In the genomic region with DNA sequence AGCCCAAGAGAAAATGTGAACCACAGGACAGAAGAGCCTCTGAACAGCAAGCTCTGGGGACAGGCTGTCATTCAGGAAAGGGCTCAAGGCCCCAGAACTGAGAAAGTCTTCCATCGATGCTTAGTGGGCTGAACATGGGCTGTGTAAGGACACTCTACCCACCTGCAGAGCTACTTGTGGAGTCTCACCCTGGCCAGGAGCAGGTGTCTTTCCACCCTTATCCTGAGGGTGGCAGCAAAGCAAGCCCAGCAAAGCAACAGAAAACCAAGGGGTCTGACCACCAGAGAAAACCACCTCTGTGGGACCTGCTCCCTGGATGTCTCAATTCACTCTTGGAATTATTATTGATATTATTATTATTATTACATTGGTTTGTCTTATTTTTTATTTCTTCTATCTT, we compare ENCODE assay signal across 8 mouse cellular contexts. TPM values are rescaled to one million over a fixed set of nuclear protein-coding genes. Genes with fewer than 3 reads are reported as not detected.
DNase-seq lines count a peak whose midpoint lies in the region; ATAC-seq lines count a peak whose summit lies in the region.

No protein-coding gene starts in this region.

- ATAC-seq in forebrain, embryonic 13.5 days: 0 out of 2 replicates have a peak, but pooled peaks have one; percentile 14
- ATAC-seq in forebrain, embryonic 16.5 days: no peak
- ATAC-seq in megakaryocyte-erythroid progenitor cell, adult 5-6 weeks (replicated peaks; ENCODE audit: low FRiP score, low TSS enrichment, poor library complexity, severe bottlenecking): peak; percentile 62; the same call in 1 of the 2 replicates

- peaks cover 38% of the 10 kb centered on the region for H3K27me3 ChIP-seq in forebrain, embryonic 13.5 days
- peaks cover 5% of the 10 kb centered on the region; the same call in 1 of the 2 replicates for H3K27me3 ChIP-seq in forebrain, embryonic 16.5 days (replicated peaks; ENCODE audit: control insufficient read depth, insufficient read depth, low read length)
- H3K27me3 ChIP-seq in heart, embryonic 10.5 days (ENCODE audit: insufficient read depth, poor library complexity, severe bottlenecking): peaks cover 10% of the 10 kb centered on the region; the same call in 1 of the 2 replicates

- H3K27ac ChIP-seq in forebrain, embryonic 13.5 days: no peak overlapping the region
- H3K27ac ChIP-seq in forebrain, embryonic 16.5 days (ENCODE audit: low read length): no peak overlapping the region
- peak overlapping the region; percentile 10; the same call in 1 of the 2 replicates for H3K27ac ChIP-seq in heart, embryonic 10.5 days

- H3K9me3 ChIP-seq in forebrain, embryonic 13.5 days (replicated peaks): no peaks in the 10 kb centered on the region
- no peaks in the 10 kb centered on the region for H3K9me3 ChIP-seq in forebrain, embryonic 16.5 days (ENCODE audit: control insufficient read depth, low read length)
- H3K9me3 ChIP-seq in heart, embryonic 10.5 days: no peaks in the 10 kb centered on the region

- no peaks in the 10 kb centered on the region for H3K36me3 ChIP-seq in forebrain, embryonic 13.5 days (ENCODE audit: poor library complexity, severe bottlenecking)
- no peaks in the 10 kb centered on the region for H3K36me3 ChIP-seq in forebrain, embryonic 16.5 days (ENCODE audit: control insufficient read depth, insufficient read depth)
- peaks cover 39% of the 10 kb centered on the region for H3K36me3 ChIP-seq in heart, embryonic 10.5 days

- DNase-seq in ES-CJ7 (ENCODE audit: low read depth, low spot score): peak; percentile 71
- peak; percentile 43 to 70 for DNase-seq in cerebellum, postnatal 4 days (ENCODE audit: low spot score in 2 of 2)
- DNase-seq in heart, embryonic 10.5 days (ENCODE audit: low spot score): no peak
- peak; percentile 77 for DNase-seq in kidney, postnatal 4 days
- DNase-seq in spleen, postnatal 14 days (ENCODE audit: low spot score in 2 of 2): peak; percentile 17 to 45

- no peak overlapping the region for H3K4me2 ChIP-seq in forebrain, embryonic 13.5 days
- H3K4me2 ChIP-seq in forebrain, embryonic 16.5 days (ENCODE audit: low read length): no peak overlapping the region

- 35% methylated on average over 1 of the region's 1 CpGs for WGBS in forebrain, embryonic 13.5 days
- WGBS in forebrain, embryonic 16.5 days: 27% methylated on average over 1 of the region's 1 CpGs
- WGBS in heart, embryonic 10.5 days: 51% methylated on average over 1 of the region's 1 CpGs

- no peak overlapping the region for H3K4me3 ChIP-seq in forebrain, embryonic 13.5 days
- H3K4me3 ChIP-seq in forebrain, embryonic 16.5 days (replicated peaks; ENCODE audit: low read length): no peak overlapping the region
- H3K4me3 ChIP-seq in heart, embryonic 10.5 days: no peak overlapping the region

- peaks cover 19% of the 10 kb centered on the region for H3K4me1 ChIP-seq in forebrain, embryonic 13.5 days
- peaks cover 11% of the 10 kb centered on the region; the same call in 1 of the 2 replicates for H3K4me1 ChIP-seq in forebrain, embryonic 16.5 days (replicated peaks; ENCODE audit: control insufficient read depth, insufficient read depth, low read length)
- peaks cover 24% of the 10 kb centered on the region for H3K4me1 ChIP-seq in heart, embryonic 10.5 days

- H3K9ac ChIP-seq in forebrain, embryonic 13.5 days: no peak overlapping the region
- H3K9ac ChIP-seq in forebrain, embryonic 16.5 days (replicated peaks; ENCODE audit: low read depth, low read length): no peak overlapping the region

RNA-seq across cellular contexts. Expression of a gene that starts 25.6 kb away (rescaled TPM):
- polyA plus RNA-seq in forebrain, embryonic 13.5 days (2015; fragmentation: Nextera tagmentation; extraction: Ambion mirVana): 1.4 and 1.5 TPM in 2 replicates
- polyA plus RNA-seq in forebrain, embryonic 16.5 days (2015; fragmentation: Nextera tagmentation; extraction: Ambion mirVana): 1.2 and 1.6 TPM in 2 replicates
- polyA plus RNA-seq in heart, embryonic 10.5 days (2016; fragmentation: Nextera tagmentation; extraction: Ambion mirVana): 6.7 and 11.5 TPM in 2 replicates
- total RNA-seq in megakaryocyte-erythroid progenitor cell, adult 5-6 weeks (2014; fragmentation: Nextera tagmentation): 1.9 and 4.7 TPM in 2 replicates
- total RNA-seq in megakaryocyte-erythroid progenitor cell, adult 5-6 weeks (2017): 1.3 and 2.4 TPM in 2 replicates
